Mouse (Mus musculus) MN1 (cell line): ENCODE data around the gene Zswim3.
A peak's percentile ranks its signal among the peaks of the same experiment; 100 is the strongest.

Experiments used
- DNase-seq: peaks from one replicate; pipeline ENCODE4 v3.0.0-alpha.2; 2016; ENCODE audit warnings: low spot score

Gene Zswim3

GRCm38 (mm10) chr2:164781876-164782275, 23.0 kb upstream of the Zswim3 start:
- no peak for DNase-seq

- no peak for DNase-seq
Measured at GRCm38 (mm10) chr2:164783926-164784581, 20.8 kb upstream of the Zswim3 start.

- peak; percentile 30 for DNase-seq
Measured at GRCm38 (mm10) chr2:164784869-164785420, 20.0 kb upstream of the Zswim3 start.

- peak; percentile 94 for DNase-seq
Measured at GRCm38 (mm10) chr2:164785481-164786387, 19.2 kb upstream of the Zswim3 start, which contains the start of gene Snx21. Snx21 (plus strand) TSS chr2:164785823.

GRCm38 (mm10) chr2:164786388-164786885, 18.5 kb upstream of the Zswim3 start:
- DNase-seq: peak; percentile 57

GRCm38 (mm10) chr2:164787032-164787431, 17.9 kb upstream of the Zswim3 start:
- DNase-seq: no peak

- DNase-seq: no peak
Measured at GRCm38 (mm10) chr2:164787779-164788178, 17.1 kb upstream of the Zswim3 start.

- peak; percentile 55 for DNase-seq
Measured at GRCm38 (mm10) chr2:164788411-164788810, 16.5 kb upstream of the Zswim3 start.

- DNase-seq: no peak
Measured at GRCm38 (mm10) chr2:164790451-164790850, 14.4 kb upstream of the Zswim3 start.

- no peak for DNase-seq
Measured at GRCm38 (mm10) chr2:164791841-164792261, 13.0 kb upstream of the Zswim3 start.

GRCm38 (mm10) chr2:164792400-164793190, 12.3 kb upstream of the Zswim3 start:
- no peak for DNase-seq

GRCm38 (mm10) chr2:164793236-164793635, 11.7 kb upstream of the Zswim3 start:
- peak; percentile 74 for DNase-seq

- DNase-seq: no peak
Measured at GRCm38 (mm10) chr2:164793772-164794171, 11.1 kb upstream of the Zswim3 start.

- peak; percentile 91 for DNase-seq
Measured at GRCm38 (mm10) chr2:164794293-164794692, 10.6 kb upstream of the Zswim3 start.

- DNase-seq: no peak
Measured at GRCm38 (mm10) chr2:164795868-164796267, 9.0 kb upstream of the Zswim3 start.

GRCm38 (mm10) chr2:164798554-164798953, 6.3 kb upstream of the Zswim3 start:
- DNase-seq: peak; percentile 33

- no peak for DNase-seq
Measured at GRCm38 (mm10) chr2:164800252-164801004, 4.5 kb upstream of the Zswim3 start.

GRCm38 (mm10) chr2:164803201-164803920, 1.5 kb upstream of the Zswim3 start:
- no peak for DNase-seq

GRCm38 (mm10) chr2:164803921-164804313, 981 bp upstream of the Zswim3 start:
- DNase-seq: no peak

- no peak for DNase-seq
Measured at GRCm38 (mm10) chr2:164805332-164805718, 427 bp downstream of the Zswim3 start.
